Mouse (Mus musculus) spleen, embryonic (tissue): ENCODE data around the gene Cox19.

Source experiments
- CTCF ChIA-PET: fragments of 350-600 bp; sonication (Branson Sonifier 250); formaldehyde crosslinking; loops from one replicate; lab custom pipeline; 2022; lab: Charles Lee

Cox19 gene

GRCm38 (mm10) chr5:139333301-139334013, 17.8 kb downstream of the Cox19 start:
- CTCF ChIA-PET: interaction anchor here (0.6 kb wide), 1 partner anchor 134 kb away, joined by 9 read pairs; no protein-coding TSS in a partner anchor

DNA sequence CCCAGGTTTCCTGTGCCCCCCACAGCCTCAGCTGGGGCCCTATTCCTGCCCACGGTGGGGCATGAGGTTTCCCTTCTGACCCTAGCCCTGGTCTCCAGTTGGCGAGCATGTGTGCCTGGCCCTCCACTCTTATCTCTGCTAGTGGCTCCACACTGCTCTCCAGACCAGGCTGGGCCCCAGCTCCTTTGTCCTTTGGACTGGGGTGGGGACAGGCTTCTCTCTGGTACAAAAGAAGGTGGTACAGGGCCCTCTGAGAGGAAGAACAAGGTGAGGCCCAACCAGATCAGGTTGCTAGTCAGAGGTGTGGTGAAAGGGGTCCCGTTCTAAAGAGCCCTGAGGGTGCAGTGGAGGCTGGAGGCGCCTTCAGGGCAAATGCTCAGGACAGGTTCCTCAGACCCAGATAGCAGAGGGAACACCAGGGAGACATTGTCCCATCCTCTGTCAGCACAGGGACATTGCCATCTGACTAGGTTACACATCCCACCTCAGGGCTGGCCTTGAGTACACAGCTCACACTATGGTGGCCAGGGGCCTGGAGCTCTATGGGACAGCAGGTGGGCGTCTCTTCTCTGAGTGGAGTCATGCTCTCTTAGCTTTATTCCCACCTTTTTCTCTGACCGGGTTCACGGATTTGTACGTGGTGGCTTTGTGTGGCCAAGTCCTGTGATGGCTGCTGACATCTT, 18.5 kb downstream of the Cox19 start:
- CTCF ChIA-PET: interaction anchor here (0.6 to 0.7 kb wide), 3 partner anchors 11 to 152 kb away, joined by 3 to 14 read pairs (median 3); no protein-coding TSS in a partner anchor

GRCm38 (mm10) chr5:139331742-139332141, 19.5 kb downstream of the Cox19 start:
- CTCF ChIA-PET: interaction anchor here (0.6 to 0.7 kb wide), 3 partner anchors 12 to 152 kb away, joined by 3 to 6 read pairs (median 3); no protein-coding TSS in a partner anchor

DNA sequence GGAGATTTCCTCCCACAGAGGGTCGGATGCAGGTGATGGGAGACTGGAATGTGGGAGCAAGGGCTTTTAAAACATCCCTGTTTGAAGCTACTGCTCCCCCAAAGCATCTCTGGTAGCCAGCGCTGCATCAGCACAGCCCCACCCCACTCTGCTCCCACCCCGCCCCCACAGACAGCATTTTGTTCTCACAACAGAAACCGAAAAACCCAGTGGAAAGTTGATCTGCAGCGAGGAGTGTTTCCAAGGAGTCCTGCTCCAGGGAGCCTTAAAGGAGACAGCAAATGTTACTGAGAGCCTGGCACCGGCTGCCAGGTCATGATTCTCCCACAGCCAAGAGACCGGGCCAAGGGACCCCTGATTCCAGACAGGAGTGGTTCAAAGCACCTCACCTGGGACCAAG, 20.5 kb downstream of the Cox19 start:
- CTCF ChIA-PET: interaction anchor here (0.6 kb wide), 1 partner anchor 162 kb away, joined by 5 read pairs; no protein-coding TSS in a partner anchor

GRCm38 (mm10) chr5:139327634-139328020, 23.6 kb downstream of the Cox19 start:
- CTCF ChIA-PET: no interaction called here

- CTCF ChIA-PET: interaction anchor here (0.5 kb wide), 1 partner anchor 14 kb away, joined by 5 read pairs; no protein-coding TSS in a partner anchor
These were observed 24.1 kb downstream of the Cox19 start for GRCm38 (mm10) chr5:139326986-139327633.

GRCm38 (mm10) chr5:139326111-139326696, 25.0 kb downstream of the Cox19 start:
- CTCF ChIA-PET: interaction anchor here (0.5 to 1.1 kb wide), 2 partner anchors 15 to 28 kb away, joined by 4 to 5 read pairs; no protein-coding TSS in a partner anchor

DNA sequence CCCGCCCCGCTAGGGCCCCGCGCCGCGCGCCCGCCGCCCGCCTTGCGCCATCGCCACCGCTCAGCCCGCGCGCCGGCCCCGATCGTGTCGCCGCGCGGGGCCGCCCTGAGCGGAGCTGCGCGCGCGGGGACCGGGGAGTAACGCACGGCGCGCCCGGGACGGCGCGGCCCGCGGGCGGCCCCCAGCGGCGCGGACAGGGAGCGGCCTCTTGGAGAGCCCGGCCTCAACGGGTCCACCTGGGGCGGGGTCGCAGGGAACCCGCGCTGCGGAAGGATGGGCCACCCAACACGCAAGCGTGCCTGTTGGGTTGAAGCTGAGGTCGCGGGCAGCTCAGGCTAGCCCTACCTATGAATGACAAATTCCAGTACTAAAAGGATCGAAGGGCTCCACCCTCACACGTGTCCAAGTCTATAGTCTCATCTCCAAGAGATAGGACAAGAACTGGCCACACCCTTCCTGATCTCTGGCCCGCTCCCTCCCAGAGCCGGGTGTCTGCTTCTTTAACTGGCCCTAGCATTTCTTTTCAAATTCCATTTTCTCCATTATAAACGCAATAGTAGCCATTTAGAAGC, 25.7 kb downstream of the Cox19 start, which contains the start of gene Adap1:
Gene Adap1 (minus strand): TSS at position 228 of the 572 bp plus-strand sequence.
- CTCF ChIA-PET: interaction anchor here (0.8 to 1.5 kb wide), 5 partner anchors 25 to 43 kb away, joined by 3 to 5 read pairs (median 4); no protein-coding TSS in a partner anchor

GRCm38 (mm10) chr5:139324691-139325394, 26.4 kb downstream of the Cox19 start:
- CTCF ChIA-PET: interaction anchor here (0.8 to 1.5 kb wide), 4 partner anchors 24 to 42 kb away, joined by 3 to 5 read pairs (median 4); no protein-coding TSS in a partner anchor

DNA sequence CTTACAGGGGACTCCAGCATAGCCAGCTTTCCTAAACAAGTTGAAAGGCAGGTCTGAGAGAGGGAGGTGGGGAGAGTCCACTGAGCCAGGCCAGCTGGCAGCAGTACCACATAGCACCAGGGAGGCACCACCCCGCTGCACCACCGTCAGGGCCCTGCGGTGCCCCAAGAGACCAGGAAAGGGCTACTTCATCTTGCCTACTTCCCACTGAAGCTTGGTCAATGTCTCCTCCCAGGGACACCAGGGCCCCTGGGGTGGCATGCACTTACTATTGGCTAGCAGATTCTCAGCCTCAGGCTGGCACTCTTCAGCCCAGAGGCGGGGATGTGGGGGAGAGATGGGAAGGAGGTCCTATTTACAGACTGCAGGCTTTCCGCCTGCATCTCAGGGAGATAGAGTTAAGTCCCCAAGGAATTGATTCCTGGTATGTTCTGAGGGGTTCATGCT, 27.1 kb downstream of the Cox19 start:
- CTCF ChIA-PET: interaction anchor here (0.9 to 1.5 kb wide), 2 partner anchors 16 to 23 kb away, joined by 3 to 5 read pairs; no protein-coding TSS in a partner anchor

GRCm38 (mm10) chr5:139323260-139323924, 27.8 kb downstream of the Cox19 start:
- CTCF ChIA-PET: interaction anchor here (0.6 to 0.9 kb wide), 2 partner anchors 16 to 1072 kb away, joined by 3 read pairs; no protein-coding TSS in a partner anchor

DNA sequence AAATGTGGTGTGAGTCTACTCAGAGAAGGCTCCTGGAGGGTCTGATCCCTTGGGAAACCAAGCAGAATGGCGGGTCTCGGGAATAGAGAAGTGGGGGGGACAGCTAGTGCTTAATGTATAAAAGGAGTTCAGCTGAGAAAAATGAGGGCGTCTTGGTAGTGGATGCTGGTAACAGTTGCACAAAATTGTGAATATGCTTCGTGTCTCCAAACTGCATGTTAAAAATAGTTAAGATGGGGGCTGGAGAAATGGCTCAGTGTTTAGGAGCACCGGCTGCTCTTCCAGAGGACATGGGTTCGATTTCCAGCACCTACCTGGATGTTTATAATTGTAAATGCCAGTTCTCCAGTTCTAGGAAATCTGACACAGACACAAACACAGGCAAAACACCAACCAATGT, 29.9 kb downstream of the Cox19 start:
- CTCF ChIA-PET: no interaction called here

GRCm38 (mm10) chr5:139320424-139320823, 30.8 kb downstream of the Cox19 start:
- CTCF ChIA-PET: no interaction called here

- CTCF ChIA-PET: no interaction called here
These were observed 33.3 kb downstream of the Cox19 start for GRCm38 (mm10) chr5:139317751-139318504.

DNA sequence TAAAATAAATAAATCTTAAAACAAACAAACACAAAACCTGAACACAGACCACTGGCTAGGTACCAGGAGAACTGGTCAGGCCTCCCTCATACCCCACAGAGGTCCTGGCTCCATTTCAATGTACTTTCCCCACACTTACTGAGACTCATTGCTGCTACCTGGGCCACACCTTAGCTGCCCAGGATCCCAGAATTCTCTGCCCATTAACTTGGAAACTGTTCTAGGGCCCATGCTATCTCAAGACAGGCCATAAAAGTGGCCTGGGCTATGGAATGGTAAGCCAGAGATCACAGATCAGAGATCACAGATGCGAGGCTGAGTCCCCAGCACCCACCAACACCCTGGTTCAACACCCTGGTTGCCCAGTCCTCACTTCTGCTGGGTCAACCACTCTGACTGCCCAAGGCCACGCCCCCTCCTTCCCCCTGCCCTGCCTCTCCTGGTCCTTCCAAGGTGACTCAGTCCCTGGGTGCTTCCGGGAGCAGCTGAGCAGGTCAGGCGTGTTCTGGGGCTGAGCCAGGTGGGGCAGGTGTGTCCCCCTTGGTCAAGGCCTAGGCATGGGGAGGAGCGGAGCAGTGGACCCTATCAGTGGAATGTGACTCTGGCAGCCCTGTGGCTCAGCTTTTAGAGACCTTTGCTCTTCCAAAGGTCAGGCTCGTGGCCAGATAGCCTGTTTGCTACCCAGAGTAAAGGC, 34.1 kb downstream of the Cox19 start:
- CTCF ChIA-PET: no interaction called here

- CTCF ChIA-PET: no interaction called here
These were observed 36.1 kb downstream of the Cox19 start for GRCm38 (mm10) chr5:139314941-139315642.

DNA sequence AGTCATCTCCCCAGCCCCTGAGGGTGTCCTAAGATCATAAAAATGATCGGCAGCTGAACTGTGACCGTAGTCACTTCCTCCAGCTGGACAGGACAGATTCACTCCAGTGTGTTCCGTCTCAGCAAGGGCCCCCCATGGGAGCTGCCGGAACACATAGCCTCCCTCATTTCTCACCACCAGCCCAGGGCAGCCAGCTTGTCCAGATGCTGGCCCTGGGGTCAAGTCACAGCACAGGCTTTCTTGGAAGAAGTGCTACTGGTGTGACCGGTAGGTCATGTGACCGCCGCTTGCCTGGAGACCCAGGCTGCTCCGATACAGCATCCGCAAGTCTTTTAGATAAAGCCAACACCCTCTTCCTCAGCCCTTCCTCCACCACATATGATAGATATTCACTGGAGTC, 37.7 kb downstream of the Cox19 start:
- CTCF ChIA-PET: no interaction called here
